Mouse (Mus musculus): ENCODE measurements around the gene G430095P16Rik. TPM values are rescaled to one million over a fixed set of nuclear protein-coding genes. Genes with fewer than 3 reads are reported as not detected.
A peak's percentile ranks its signal among the peaks of the same experiment; 100 is the strongest.

G430095P16Rik gene
- polyA plus RNA-seq, 1 experiment from 2014 or later = 2.5 TPM

DNA sequence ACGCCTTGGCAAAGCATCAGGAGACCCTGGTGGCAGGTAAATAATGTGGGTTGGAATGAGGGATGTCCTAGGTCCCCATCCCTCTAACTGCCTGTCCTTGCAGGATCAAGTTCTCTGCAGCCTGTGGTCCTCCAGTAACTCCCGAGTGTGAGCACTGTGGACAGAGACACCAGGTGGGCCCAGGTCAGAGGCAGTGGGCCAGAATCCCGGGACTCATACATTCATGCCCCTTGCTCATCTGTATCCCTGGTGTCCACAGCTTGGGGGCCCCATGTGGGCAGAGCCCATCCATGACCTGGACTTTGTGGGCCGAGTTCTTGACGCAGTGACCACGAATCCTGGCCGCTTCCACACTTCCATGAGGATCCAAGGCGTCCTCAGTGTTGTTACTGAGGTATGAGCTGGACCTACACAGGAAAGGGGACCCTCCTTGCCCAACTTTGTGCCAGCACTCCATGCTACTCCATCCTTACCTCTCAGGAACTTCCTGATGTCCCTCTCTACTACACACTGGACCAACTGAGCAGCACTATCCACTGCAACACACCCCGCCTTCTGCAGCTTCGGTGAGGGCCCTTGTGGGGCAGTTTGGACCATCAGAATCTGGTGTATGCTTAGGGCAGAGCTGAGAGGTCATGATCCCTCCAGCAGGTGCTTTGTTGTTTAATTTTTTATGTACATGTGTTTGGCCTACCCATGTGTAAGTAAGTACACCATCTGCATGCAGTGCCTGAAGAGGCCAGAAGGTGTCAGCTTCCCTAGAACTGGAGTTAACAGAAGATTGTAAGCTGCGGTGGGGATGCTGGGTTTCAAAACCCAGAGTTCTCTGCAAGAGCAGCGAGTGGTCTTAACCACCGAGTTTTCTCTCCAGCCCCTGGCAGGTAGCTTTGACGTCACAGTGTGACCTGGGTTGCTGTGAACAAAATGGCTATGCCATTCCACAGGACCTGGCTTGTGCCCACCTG, 25.4 kb upstream of the G430095P16Rik start:
- no peak overlapping the region for H3K4me2 ChIP-seq (ENCODE audit: low read length)
- no peaks in the 10 kb centered on the region for H3K9me3 ChIP-seq (replicated peaks; ENCODE audit: low read length)
- no peak overlapping the region for H3K27ac ChIP-seq
- 85% methylated on average over 14 of the region's 14 CpGs for WGBS
- H3K9ac ChIP-seq (ENCODE audit: low read depth, low read length) = no peak overlapping the region
- H3K27me3 ChIP-seq (ENCODE audit: insufficient read depth, low read length) = 0 out of 2 replicates have a peak, but pooled peaks cover 7% of the 10 kb centered on the region
- peaks cover 41% of the 10 kb centered on the region; the same call in 1 of the 2 replicates for H3K36me3 ChIP-seq (ENCODE audit: insufficient read depth, low read length)
- H3K4me3 ChIP-seq (replicated peaks; ENCODE audit: low read depth, low read length) = no peak overlapping the region
- no peak for ATAC-seq (replicated peaks; ENCODE audit: low FRiP score, low read depth)
- TF ChIP-seq CTCF (IDR thresholded peaks at IDR 0.05; ENCODE audit: low read depth) = peak; percentile 71
- DNase-seq (ENCODE audit: low spot score) = peak; percentile 67
- no peaks in the 10 kb centered on the region for H3K4me1 ChIP-seq (replicated peaks; ENCODE audit: insufficient read depth, low read length)

DNA sequence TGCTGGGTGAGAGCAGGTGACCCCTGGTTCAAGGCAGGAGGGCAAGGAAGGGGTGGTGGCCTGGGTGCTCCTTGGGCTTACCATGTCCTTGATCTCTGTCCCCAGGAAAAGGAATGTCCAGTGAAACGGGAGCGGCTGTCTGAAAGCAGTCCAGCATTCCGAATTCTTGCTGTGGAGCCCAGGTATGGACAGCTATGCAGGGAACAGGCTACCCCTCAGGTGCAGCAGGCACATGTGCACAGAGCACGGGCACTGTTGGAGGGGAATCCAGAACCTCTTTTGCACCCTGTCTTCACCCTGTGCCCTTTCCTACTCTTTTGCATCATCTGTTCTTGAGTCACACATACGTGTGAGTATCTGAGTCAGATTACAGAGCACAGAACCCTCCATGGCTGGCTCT, 24.5 kb upstream of the G430095P16Rik start:
- no peak for DNase-seq (ENCODE audit: low spot score)
- H3K27ac ChIP-seq = no peak overlapping the region
- H3K4me1 ChIP-seq (replicated peaks; ENCODE audit: insufficient read depth, low read length) = no peaks in the 10 kb centered on the region

DNA sequence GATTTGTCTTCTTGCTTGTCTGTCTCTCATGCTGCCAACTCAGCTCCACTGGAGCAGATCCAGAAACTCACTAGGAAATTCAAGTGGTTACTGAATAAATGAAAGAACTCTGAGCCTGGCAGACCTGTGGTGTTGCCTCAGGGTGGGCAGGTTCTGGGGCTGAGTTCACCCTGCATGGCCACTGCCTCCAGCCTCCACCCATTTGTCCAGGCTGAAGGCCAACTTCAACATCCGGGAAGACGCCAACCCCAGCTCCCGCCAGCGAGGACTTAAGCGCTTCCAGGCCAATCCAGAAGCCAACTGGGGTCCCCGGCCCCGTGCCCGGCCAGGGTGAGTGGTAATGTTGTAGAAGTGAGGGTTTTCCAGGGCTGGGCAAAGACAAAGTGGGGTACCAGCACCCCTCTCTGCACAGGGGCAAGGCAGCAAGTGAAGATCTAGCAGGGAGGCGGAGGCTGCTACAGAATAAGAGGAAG, 23.8 kb upstream of the G430095P16Rik start:
- Histone ChIP-seq H3K4me3 (replicated peaks; ENCODE audit: low read depth, low read length) (no peak overlapping the region), H3K27me3 (ENCODE audit: insufficient read depth, low read length) (peaks cover 18% of the 10 kb centered on the region; the same call in 1 of the 2 replicates), H3K9ac (ENCODE audit: low read depth, low read length) (no peak overlapping the region), H3K9me3 (replicated peaks; ENCODE audit: low read length) (no peaks in the 10 kb centered on the region), H3K36me3 (ENCODE audit: insufficient read depth, low read length) (peaks cover 27% of the 10 kb centered on the region; the same call in 1 of the 2 replicates), H3K27ac (peak overlapping the region; percentile 31), H3K4me2 (ENCODE audit: low read length) (no peak overlapping the region), H3K4me1 (replicated peaks; ENCODE audit: insufficient read depth, low read length) (peaks cover 2% of the 10 kb centered on the region; the same call in 1 of the 2 replicates)
- ATAC-seq (replicated peaks; ENCODE audit: low FRiP score, low read depth) (no peak), DNase-seq (ENCODE audit: low spot score) (no peak)
- no peak for TF ChIP-seq CTCF (IDR thresholded peaks at IDR 0.05; ENCODE audit: low read depth)
- 83% methylated on average over 9 of the region's 9 CpGs for WGBS

More for the DNA sequence above, 24.5 kb upstream of the G430095P16Rik start:
- TF ChIP-seq CTCF (IDR thresholded peaks at IDR 0.05; ENCODE audit: low read depth) = no peak
- Histone ChIP-seq H3K9ac (ENCODE audit: low read depth, low read length) (no peak overlapping the region), H3K4me2 (ENCODE audit: low read length) (no peak overlapping the region), H3K9me3 (replicated peaks; ENCODE audit: low read length) (no peaks in the 10 kb centered on the region), H3K4me3 (replicated peaks; ENCODE audit: low read depth, low read length) (no peak overlapping the region), H3K27me3 (ENCODE audit: insufficient read depth, low read length) (peaks cover 13% of the 10 kb centered on the region; the same call in 1 of the 2 replicates), H3K36me3 (ENCODE audit: insufficient read depth, low read length) (peaks cover 33% of the 10 kb centered on the region; the same call in 1 of the 2 replicates)
- ATAC-seq (replicated peaks; ENCODE audit: low FRiP score, low read depth) = no peak
- 95% methylated on average over 5 of the region's 5 CpGs for WGBS

DNA sequence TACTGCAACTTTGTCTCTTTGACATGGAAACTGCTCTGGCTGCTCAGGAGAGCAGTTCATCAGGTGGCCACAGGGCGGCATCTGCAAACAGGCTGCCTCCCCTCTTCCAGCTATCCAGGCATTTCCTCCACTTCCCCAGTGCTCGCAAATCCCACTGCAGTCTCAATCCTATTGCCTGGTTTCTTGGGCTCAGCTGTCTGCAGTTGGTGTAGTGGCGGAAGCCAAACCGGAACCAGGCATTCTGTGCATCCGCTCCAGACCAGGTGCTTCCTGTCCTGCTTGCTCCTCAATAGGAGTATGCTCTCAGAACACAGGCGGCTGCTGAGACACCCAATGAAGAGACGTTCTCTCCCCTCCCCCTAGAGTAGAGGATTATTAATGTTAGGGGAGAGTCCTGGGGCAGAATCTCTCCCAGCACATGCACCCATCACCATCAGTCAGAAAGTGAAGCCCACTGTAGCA, 22.9 kb upstream of the G430095P16Rik start:
- 59% methylated on average over 7 of the region's 7 CpGs for whole genome bisulfite sequencing
- no peak overlapping the region for H3K4me2 ChIP-seq (ENCODE audit: low read length)
- peak; percentile 77 for TF ChIP-seq CTCF (IDR thresholded peaks at IDR 0.05; ENCODE audit: low read depth)
- peaks cover 6% of the 10 kb centered on the region; the same call in 1 of the 2 replicates for H3K4me1 ChIP-seq (replicated peaks; ENCODE audit: insufficient read depth, low read length)
- DNase-seq (ENCODE audit: low spot score) (peak; percentile 88), ATAC-seq (replicated peaks; ENCODE audit: low FRiP score, low read depth) (0 out of 2 replicates have a peak, but pooled peaks have one; percentile 7)
- peak overlapping the region; percentile 63; the same call in 1 of the 2 replicates for H3K27ac ChIP-seq
- no peaks in the 10 kb centered on the region for H3K9me3 ChIP-seq (replicated peaks; ENCODE audit: low read length)
- H3K36me3 ChIP-seq (ENCODE audit: insufficient read depth, low read length) = peaks cover 24% of the 10 kb centered on the region; the same call in 1 of the 2 replicates
- no peak overlapping the region for H3K9ac ChIP-seq (ENCODE audit: low read depth, low read length)
- peaks cover 20% of the 10 kb centered on the region; the same call in 1 of the 2 replicates for H3K27me3 ChIP-seq (ENCODE audit: insufficient read depth, low read length)
- H3K4me3 ChIP-seq (replicated peaks; ENCODE audit: low read depth, low read length) = no peak overlapping the region

DNA sequence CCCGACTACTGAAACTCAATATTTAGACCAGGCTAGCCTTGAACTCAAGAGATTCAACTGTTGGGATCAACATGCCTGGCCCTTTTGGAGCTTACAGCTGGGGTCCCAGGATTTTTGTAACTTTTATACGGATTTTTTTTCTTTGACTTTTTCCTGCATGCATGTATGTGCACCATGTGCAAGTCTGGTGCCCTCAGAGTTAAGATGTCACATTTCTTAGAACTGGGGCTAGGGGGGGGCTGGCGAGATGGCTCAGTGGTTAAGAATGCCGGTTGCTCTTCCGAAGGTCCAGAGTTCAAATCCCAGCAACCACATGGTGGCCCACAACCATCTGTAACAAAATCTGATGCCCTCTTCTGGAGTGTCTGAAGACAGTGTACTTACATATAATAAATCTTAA, 22.3 kb upstream of the G430095P16Rik start:
- no peak overlapping the region for H3K9ac ChIP-seq (ENCODE audit: low read depth, low read length)
- no peak overlapping the region for H3K4me3 ChIP-seq (replicated peaks; ENCODE audit: low read depth, low read length)
- DNase-seq (ENCODE audit: low spot score) = no peak
- peaks cover 26% of the 10 kb centered on the region; the same call in 1 of the 2 replicates for H3K27me3 ChIP-seq (ENCODE audit: insufficient read depth, low read length)
- peak overlapping the region; percentile 63 for H3K27ac ChIP-seq
- H3K4me2 ChIP-seq (ENCODE audit: low read length) = no peak overlapping the region
- H3K9me3 ChIP-seq (replicated peaks; ENCODE audit: low read length) = no peaks in the 10 kb centered on the region
- H3K4me1 ChIP-seq (replicated peaks; ENCODE audit: insufficient read depth, low read length) = peaks cover 6% of the 10 kb centered on the region
- no peak for TF ChIP-seq CTCF (IDR thresholded peaks at IDR 0.05; ENCODE audit: low read depth)
- WGBS = 82% methylated on average over 5 of the region's 5 CpGs
- ATAC-seq (replicated peaks; ENCODE audit: low FRiP score, low read depth) = no peak
- 0 out of 2 replicates have a peak, but pooled peaks cover 18% of the 10 kb centered on the region for H3K36me3 ChIP-seq (ENCODE audit: insufficient read depth, low read length)
